Mouse (Mus musculus): Measurements from ENCODE around the gene Ehd3. TPM values are rescaled to one million over a fixed set of nuclear protein-coding genes. Genes with fewer than 3 reads are reported as not detected.
A peak's percentile ranks its signal among the peaks of the same experiment; 100 is the strongest.
"Not testable (repeated sequence)": the region's sequence is repeated elsewhere in the genome, so short reads cannot be mapped to it uniquely, and the experiment has no call there.

Ehd3 gene
- total RNA-seq, 2 experiments from 2014 or later: 87.3 to 96.3 TPM

GRCm38 (mm10) chr17:73823121-73824021 lies 19.4 kb downstream of the Ehd3 start:
- no peak for DNase-seq (ENCODE audit: low spot score in 2 of 2)

- no peak for DNase-seq (ENCODE audit: low spot score in 2 of 2)
Measured at GRCm38 (mm10) chr17:73824022-73824340, 20.0 kb downstream of the Ehd3 start.

GRCm38 (mm10) chr17:73826106-73826505 lies 22.2 kb downstream of the Ehd3 start:
- no peak for DNase-seq (ENCODE audit: low spot score in 2 of 2)

- no peak for DNase-seq (ENCODE audit: low spot score in 2 of 2)
Measured at GRCm38 (mm10) chr17:73827446-73827845, 23.5 kb downstream of the Ehd3 start.

GRCm38 (mm10) chr17:73830511-73830910 lies 26.6 kb downstream of the Ehd3 start:
- peak in 1 of 2 experiments; percentile 36 for DNase-seq (ENCODE audit: low spot score in 2 of 2)

- DNase-seq (ENCODE audit: low spot score in 2 of 2): peak; percentile 56 to 67
Measured at GRCm38 (mm10) chr17:73831427-73831826, 27.5 kb downstream of the Ehd3 start.

GRCm38 (mm10) chr17:73832901-73833300 lies 29.0 kb downstream of the Ehd3 start:
- no peak for DNase-seq (ENCODE audit: low spot score in 2 of 2)

GRCm38 (mm10) chr17:73833474-73833873 lies 29.5 kb downstream of the Ehd3 start:
- DNase-seq (ENCODE audit: low spot score in 2 of 2): no peak

- DNase-seq (ENCODE audit: low spot score in 2 of 2): no peak
Measured at GRCm38 (mm10) chr17:73836601-73837000, 32.7 kb downstream of the Ehd3 start.

- no peak for DNase-seq (ENCODE audit: low spot score in 2 of 2)
Measured at GRCm38 (mm10) chr17:73837244-73837643, 33.3 kb downstream of the Ehd3 start.

- no peak for DNase-seq (ENCODE audit: low spot score in 2 of 2)
Measured at GRCm38 (mm10) chr17:73839086-73839835, 35.3 kb downstream of the Ehd3 start.

GRCm38 (mm10) chr17:73839876-73840275 lies 35.9 kb downstream of the Ehd3 start:
- DNase-seq (ENCODE audit: low spot score in 2 of 2): not testable (repeated sequence)

- no peak for DNase-seq (ENCODE audit: low spot score in 2 of 2)
Measured at GRCm38 (mm10) chr17:73842963-73843362, 39.0 kb downstream of the Ehd3 start.

- DNase-seq (ENCODE audit: low spot score in 2 of 2): no peak
Measured at GRCm38 (mm10) chr17:73845632-73846031, 41.7 kb downstream of the Ehd3 start.

GRCm38 (mm10) chr17:73847399-73847798 lies 43.5 kb downstream of the Ehd3 start:
- no peak for DNase-seq (ENCODE audit: low spot score in 2 of 2)

- DNase-seq (ENCODE audit: low spot score in 2 of 2): no peak
Measured at GRCm38 (mm10) chr17:73853041-73853440, 49.1 kb downstream of the Ehd3 start.

GRCm38 (mm10) chr17:73853717-73854116 lies 49.8 kb downstream of the Ehd3 start:
- DNase-seq (ENCODE audit: low spot score in 2 of 2): no peak

- DNase-seq (ENCODE audit: low spot score in 2 of 2): no peak
Measured at GRCm38 (mm10) chr17:73869008-73869685, 65.2 kb downstream of the Ehd3 start.

- DNase-seq (ENCODE audit: low spot score in 2 of 2): no peak
Measured at GRCm38 (mm10) chr17:73870956-73871605, 67.1 kb downstream of the Ehd3 start.

- no peak for DNase-seq (ENCODE audit: low spot score in 2 of 2)
Measured at GRCm38 (mm10) chr17:73875268-73875667, 71.3 kb downstream of the Ehd3 start.

GRCm38 (mm10) chr17:73875674-73876073 lies 71.7 kb downstream of the Ehd3 start:
- DNase-seq (ENCODE audit: low spot score in 2 of 2): no peak

Measured in layer of hippocampus, postnatal 10 days (tissue).